Mouse (Mus musculus): Measurements from ENCODE around the gene Tfeb.

Gene Tfeb

GRCm38 (mm10) chr17:47832501-47833028 is 95.7 kb downstream of the Tfeb start:
- DNase-seq (ENCODE audit: extremely low spot score), result peak; percentile 55

GRCm38 (mm10) chr17:47833029-47833627 is 96.3 kb downstream of the Tfeb start:
- DNase-seq (ENCODE audit: extremely low spot score), result peak; percentile 84

DNA sequence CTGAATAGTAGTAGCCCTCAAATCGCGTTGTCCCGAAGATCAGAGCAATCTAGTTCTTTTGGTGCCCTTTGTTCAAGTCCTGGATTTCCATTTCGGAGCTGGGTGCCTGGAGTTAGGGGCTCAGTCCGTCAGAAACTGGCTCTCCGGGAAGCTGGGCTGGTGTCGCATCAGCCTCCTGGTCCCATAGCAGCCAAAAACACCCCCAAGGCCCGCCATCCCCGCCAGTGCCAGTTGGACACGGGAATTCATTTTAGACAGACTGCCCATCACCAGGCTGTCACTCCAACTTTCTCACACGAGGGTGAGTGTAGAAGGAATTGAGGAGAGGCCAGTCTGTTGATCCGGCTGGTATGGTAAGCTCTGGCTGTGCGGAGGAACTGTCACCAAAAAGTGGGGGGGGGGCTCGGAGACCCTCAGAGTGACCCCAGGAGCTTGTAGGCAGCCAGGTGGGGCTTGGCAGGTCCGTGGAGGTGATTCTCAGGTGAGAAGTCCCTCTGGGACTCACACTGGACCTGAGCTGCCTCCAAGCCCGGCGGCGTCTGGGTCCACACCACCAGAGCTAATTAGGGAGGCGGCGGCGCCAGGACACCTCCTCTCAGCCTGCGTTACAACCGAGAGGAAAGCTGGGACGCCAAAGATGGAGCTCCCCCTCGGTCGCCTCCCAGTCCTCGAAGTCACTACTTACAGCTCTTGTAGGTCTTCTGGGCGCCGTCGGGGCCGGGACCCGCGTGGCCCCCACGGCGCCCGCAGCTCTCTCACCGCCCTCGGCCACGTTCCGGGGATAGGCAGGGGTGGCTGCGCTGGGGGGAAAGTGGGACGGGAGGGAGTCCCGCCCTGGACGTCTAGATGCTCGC is 97.0 kb downstream of the Tfeb start:
- DNase-seq (ENCODE audit: extremely low spot score), result peak; percentile 38

DNA sequence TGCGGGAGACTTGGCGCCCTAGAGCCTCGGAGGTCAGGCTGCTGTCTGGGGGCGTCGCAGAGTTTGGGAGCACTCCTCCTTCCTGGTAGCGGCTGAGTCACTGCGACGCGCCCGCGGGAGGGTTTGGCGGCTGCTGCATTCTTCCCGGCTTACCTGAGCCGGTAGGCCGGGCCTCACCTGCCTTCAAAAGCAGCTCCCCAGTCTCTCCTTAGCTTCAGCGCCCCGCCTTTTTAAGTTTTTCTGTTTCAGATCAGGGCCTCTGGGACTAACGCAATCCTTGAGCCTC is 97.6 kb downstream of the Tfeb start, which contains the start of gene Mdfi:
Gene Mdfi (minus strand): TSS at position 210 of the 286 bp plus-strand sequence.
- DNase-seq (ENCODE audit: extremely low spot score), result no peak

DNA sequence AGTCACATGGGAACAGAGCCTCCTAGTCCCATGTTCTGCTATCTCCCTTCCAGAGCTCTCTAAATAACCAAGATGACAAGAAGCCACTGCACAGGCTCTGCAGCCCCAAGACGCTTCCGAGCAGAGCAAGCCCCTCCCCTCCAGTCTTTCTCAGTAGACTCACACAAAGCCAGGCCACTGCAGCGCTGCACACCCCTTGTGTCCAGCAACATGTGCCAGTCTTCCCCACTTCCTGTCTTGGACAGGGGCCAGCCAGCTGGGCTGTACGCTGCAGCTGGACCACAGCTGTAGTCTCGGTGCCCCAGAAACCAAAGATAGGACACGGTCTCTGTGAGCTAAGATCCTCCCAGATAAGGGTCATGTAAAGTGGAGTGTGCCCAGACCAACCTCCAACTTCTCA is 101.0 kb downstream of the Tfeb start:
- no peak for DNase-seq (ENCODE audit: extremely low spot score)

DNA sequence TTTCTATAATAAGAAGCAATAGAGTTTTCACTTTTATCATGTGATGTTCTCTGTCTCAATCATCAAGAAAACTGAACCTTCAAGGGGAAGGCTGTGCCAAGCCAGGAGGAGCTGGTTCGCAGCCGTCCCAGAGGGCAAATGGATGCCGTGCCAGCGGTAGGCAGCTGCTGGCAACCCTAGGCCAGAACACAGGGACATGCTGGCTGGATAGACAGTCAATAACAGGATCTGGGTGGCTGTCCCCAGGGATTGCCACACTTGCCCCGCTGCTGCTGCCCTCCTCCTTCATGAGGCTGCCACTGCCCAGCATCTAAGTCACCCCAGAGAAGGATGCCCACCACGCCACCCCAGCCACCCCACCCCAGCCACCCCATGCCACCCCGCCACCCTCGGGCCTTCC is 104.7 kb downstream of the Tfeb start:
- DNase-seq (ENCODE audit: extremely low spot score), result no peak
